Mouse (Mus musculus) midbrain, embryonic 16.5 days (tissue): ENCODE measurements around the gene Rplp2. TPM values are rescaled to one million over a fixed set of nuclear protein-coding genes. Genes with fewer than 3 reads are reported as not detected.
"Not testable (repeated sequence)": the region's sequence is repeated elsewhere in the genome, so short reads cannot be mapped to it uniquely, and the experiment has no call there.

Experiments
- ATAC-seq: fragments of 200-750 bp; cut with Nextera tagmentation; 2 replicates; pipeline ENCODE4 v1.8.0; 2017; ENCODE audit warnings: moderate TSS enrichment
- H3K27ac ChIP-seq: fragments of 300-500 bp; sonication (generic); 2 replicates; pipeline ENCODE4 v1.5.1; 2014; ENCODE audit warnings: mild to moderate bottlenecking, low read length, mixed read lengths
- H3K27me3 ChIP-seq: fragments of 300-500 bp; sonication (generic); 2 replicates; pipeline ENCODE4 v1.6.1; 2014; ENCODE audit warnings: low read depth, low read length, mixed read lengths; ENCODE audit not compliant: control insufficient read depth, insufficient read depth
- H3K36me3 ChIP-seq: fragments of 300-500 bp; sonication (generic); 2 replicates; pipeline ENCODE4 v1.6.1; 2014; ENCODE audit warnings: mild to moderate bottlenecking, low read length, moderate library complexity, mixed read lengths; ENCODE audit not compliant: control insufficient read depth, insufficient read depth
- H3K4me1 ChIP-seq: fragments of 300-500 bp; sonication (generic); 2 replicates; pipeline ENCODE4 v1.6.1; 2014; ENCODE audit warnings: mild to moderate bottlenecking, low read length, mixed read lengths; ENCODE audit not compliant: control insufficient read depth, insufficient read depth
- H3K4me2 ChIP-seq: fragments of 300-500 bp; sonication (generic); 2 replicates; pipeline ENCODE4 v1.6.1; 2014; ENCODE audit warnings: mild to moderate bottlenecking, low read length, mixed read lengths
- H3K4me3 ChIP-seq: fragments of 300-500 bp; sonication (generic); 2 replicates; pipeline ENCODE4 v1.5.1; 2014; ENCODE audit warnings: low read depth, mild to moderate bottlenecking, low read length, moderate library complexity, mixed read lengths
- H3K9ac ChIP-seq: fragments of 300-500 bp; sonication (generic); 2 replicates; pipeline ENCODE4 v1.6.1; 2014; ENCODE audit warnings: low read depth, low read length, mixed read lengths
- H3K9me3 ChIP-seq: fragments of 300-500 bp; sonication (generic); replicated peaks from 2 replicates; pipeline ENCODE4 v1.6.1; 2014; ENCODE audit warnings: mild to moderate bottlenecking, low read length, mixed read lengths; ENCODE audit not compliant: control insufficient read depth, poor library complexity, severe bottlenecking
- WGBS: fragments of 180-500 bp; shearing (Covaris S2); extraction: QIAGEN DNeasy Blood & Tissue Kit; methylation state at CpG from one replicate; pipeline ENCODE4 v1.1.7; 2014; 5-methylcytosine and 5-hydroxymethylcytosine counted together
- polyA plus RNA-seq: library from polyadenylated mRNA; unstranded; fragments of >200 nt; fragmentation: Nextera tagmentation; extraction: Ambion mirVana; gene quantifications from 2 replicates; pipeline ENCODE4 v1.2.1, GENCODE M21; 2015

Gene Rplp2
- polyA plus RNA-seq, 1 experiment from 2014 or later = 607 TPM

DNA sequence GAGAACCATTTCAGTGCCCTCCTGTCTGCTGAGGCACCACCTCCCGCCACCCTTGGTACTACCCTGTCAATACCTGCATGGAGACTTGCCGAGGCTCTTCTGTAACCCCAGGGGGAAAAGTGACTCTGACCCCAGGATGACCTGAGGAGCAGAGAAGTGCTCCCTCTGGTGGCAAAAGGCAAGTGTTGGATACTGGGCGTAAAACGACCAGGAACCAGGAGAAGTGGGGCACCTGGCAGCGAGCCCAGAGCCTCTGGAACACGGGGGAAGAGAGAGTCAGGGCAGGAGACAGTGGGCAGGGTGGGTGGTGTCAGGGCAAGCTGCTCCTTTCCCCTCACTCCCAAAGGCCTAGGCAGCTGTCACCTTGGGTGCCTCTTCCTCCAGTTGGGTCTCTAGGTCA is 6.6 kb upstream of the Rplp2 start:
- H3K4me1 ChIP-seq = peaks cover 15% of the 10 kb centered on the region
- no peaks in the 10 kb centered on the region for H3K36me3 ChIP-seq
- no peak for ATAC-seq
- no peak overlapping the region for H3K27ac ChIP-seq
- no peaks in the 10 kb centered on the region for H3K9me3 ChIP-seq
- 27% methylated on average over 6 of the region's 6 CpGs for WGBS
- H3K4me2 ChIP-seq = no peak overlapping the region
- no peak overlapping the region for H3K9ac ChIP-seq
- no peaks in the 10 kb centered on the region for H3K27me3 ChIP-seq
- H3K4me3 ChIP-seq = no peak overlapping the region

DNA sequence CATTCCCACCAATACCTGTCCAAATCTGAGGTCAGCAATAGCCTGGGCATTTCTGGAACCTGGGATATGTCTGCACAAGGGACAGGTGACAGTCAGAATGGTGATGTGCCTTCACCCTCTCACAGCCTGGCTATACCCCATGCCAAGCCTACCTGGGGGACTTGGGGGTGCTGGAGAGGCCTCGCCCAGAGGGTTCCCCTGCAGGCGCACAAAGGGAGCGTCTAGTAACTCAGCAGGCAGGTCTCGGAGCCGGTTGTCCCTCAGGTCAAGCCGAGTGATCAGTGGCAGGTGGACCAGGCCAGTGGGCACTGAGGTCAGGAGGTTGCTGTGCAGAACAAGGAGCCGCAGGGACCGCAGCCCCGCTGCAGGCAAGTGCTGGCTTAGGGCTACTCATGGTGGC is 5.7 kb upstream of the Rplp2 start:
- no peak overlapping the region for H3K4me2 ChIP-seq
- no peak for ATAC-seq
- WGBS = 92% methylated on average over 9 of the region's 9 CpGs
- H3K36me3 ChIP-seq = no peaks in the 10 kb centered on the region
- no peak overlapping the region for H3K4me3 ChIP-seq
- peaks cover 6% of the 10 kb centered on the region for H3K4me1 ChIP-seq
- H3K9me3 ChIP-seq = no peaks in the 10 kb centered on the region
- H3K9ac ChIP-seq = no peak overlapping the region
- H3K27ac ChIP-seq = no peak overlapping the region
- H3K27me3 ChIP-seq = no peaks in the 10 kb centered on the region

DNA sequence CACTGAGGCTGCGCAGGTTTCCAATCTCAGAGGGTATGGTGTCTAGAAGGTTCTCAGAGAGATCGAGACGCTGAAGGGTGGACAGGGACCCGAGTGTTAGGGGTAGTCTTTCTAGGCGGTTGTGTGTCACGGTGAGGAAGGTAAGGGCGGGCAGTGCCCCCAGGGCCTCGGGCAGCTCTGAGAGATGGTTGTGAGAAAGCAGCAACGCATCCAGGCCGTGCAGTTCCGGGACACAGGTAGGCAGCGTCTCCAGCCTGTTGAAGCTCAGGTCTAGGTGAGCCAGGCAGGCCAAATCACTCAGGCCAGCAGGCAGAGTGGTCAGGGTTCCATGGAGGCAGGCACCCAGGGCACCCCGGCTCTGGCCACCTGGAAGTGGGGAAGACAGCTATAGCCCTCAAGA is 5.0 kb upstream of the Rplp2 start:
- no peak overlapping the region for H3K4me3 ChIP-seq
- no peaks in the 10 kb centered on the region for H3K36me3 ChIP-seq
- H3K27ac ChIP-seq = no peak overlapping the region
- H3K9me3 ChIP-seq = no peaks in the 10 kb centered on the region
- H3K4me1 ChIP-seq = peaks cover 2% of the 10 kb centered on the region; the same call in 1 of the 2 replicates
- no peak overlapping the region for H3K9ac ChIP-seq
- 95% methylated on average over 13 of the region's 13 CpGs for WGBS
- no peak for ATAC-seq
- H3K4me2 ChIP-seq = 0 out of 2 replicates have a peak overlapping the region, but pooled peaks have one; percentile 6
- no peaks in the 10 kb centered on the region for H3K27me3 ChIP-seq

DNA sequence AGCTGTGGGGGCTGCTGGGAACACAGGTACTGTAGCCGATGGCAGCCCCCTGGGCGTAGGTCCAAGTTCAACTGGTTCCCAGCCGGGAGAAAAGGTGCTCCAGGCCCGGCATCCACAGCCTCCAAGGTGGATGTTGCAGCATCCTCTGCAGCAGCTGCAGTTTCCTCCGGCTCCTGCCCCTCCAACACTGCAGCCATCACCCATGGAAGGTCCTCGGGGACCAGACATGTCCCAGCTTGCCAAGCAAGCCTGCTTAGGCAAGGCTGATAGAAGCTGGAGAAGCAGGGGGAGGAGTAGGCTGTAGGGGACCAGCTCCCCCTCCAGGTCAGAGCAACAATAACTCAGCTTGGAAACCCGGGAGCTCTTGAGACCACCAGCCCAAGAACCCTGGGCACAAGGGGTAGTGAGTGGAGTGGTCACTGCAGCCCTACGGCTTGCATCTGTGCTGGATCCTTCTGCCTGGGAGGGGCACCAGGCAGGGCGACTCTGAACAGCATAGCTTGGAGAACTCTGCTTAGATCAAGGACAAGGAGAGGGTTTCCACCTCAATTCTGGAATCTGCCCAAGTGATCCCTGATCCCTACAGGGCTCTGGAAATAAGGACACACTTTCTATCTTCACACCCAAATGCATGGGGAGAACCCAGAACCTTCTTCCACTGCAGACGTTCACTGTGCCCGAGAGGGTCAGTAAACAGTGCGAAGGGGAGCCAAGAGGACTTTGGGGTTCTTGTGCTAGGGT is 3.9 kb upstream of the Rplp2 start:
- 30% methylated on average over 12 of the region's 12 CpGs for WGBS
- Histone ChIP-seq H3K27ac (no peak overlapping the region), H3K9me3 (no peaks in the 10 kb centered on the region)

DNA sequence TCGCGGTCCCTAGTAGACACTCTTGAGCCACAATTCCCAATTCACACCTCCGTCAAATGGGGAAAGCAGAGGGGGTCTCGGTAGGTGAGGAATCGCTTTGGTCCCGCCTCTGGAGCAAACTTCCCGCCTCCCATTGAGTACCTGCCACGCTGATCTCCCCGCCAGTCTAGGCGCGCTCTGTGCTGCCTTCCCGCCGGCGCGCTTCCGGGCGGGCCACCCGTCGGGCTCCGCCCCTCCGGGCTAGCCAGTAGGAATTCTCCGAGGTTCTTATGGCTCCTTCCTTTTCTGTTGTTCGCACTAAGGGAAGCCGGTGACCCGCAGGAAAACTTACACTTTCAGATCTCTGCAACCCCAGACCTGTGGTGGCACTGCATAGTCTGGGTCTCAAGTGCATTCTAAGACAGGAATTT is 3.3 kb upstream of the Rplp2 start, which contains the start of gene Pidd1:
Gene Pidd1 (minus strand): TSS at position 198 of the 410 bp plus-strand sequence.
- H3K4me3 ChIP-seq = peak within 1 kb of the TSS; percentile 32
- no peaks in the 10 kb centered on the region for H3K27me3 ChIP-seq
- H3K4me1 ChIP-seq = peaks cover 7% of the 10 kb centered on the region
- under 1% methylated on average over 25 of the region's 25 CpGs for WGBS
- no peak for ATAC-seq
- H3K9me3 ChIP-seq = no peaks in the 10 kb centered on the region
- no peak within 1 kb of the TSS for H3K27ac ChIP-seq
- no peaks in the 10 kb centered on the region; the same call in 1 of the 2 replicates for H3K36me3 ChIP-seq
- H3K9ac ChIP-seq = peak within 1 kb of the TSS; percentile 50
- H3K4me2 ChIP-seq = peak within 1 kb of the TSS; percentile 50

More for the DNA sequence above, 3.9 kb upstream of the Rplp2 start:
- no peaks in the 10 kb centered on the region for H3K27me3 ChIP-seq
- no peaks in the 10 kb centered on the region for H3K36me3 ChIP-seq
- peak overlapping the region; percentile 50 for H3K4me2 ChIP-seq
- H3K4me1 ChIP-seq = peaks cover 2% of the 10 kb centered on the region
- H3K9ac ChIP-seq = peak overlapping the region; percentile 50
- no peak for ATAC-seq
- H3K4me3 ChIP-seq = peak overlapping the region; percentile 32

DNA sequence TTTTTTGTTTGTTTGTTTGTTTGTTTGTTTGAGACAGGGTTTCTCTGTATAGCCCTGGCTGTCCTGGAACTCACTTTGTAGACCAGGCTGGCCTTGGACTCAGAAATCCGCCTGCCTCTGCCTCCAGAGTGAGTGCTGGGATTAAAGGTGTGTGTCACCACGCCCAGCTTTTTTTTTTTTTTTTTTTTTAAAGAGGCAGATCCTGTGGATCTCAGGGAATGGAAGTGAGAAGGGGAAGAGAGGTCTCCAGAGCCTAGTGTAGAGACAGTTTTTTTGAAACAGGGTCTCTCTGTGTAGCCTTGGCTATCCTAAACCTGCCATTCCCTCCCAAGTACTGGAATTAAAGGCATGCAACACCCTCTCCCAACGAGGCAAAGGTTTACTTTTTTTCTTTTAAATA is 796 bp upstream of the Rplp2 start:
- not testable (repeated sequence) for H3K27me3 ChIP-seq, H3K4me3 ChIP-seq, H3K27ac ChIP-seq, ATAC-seq, H3K36me3 ChIP-seq, H3K9ac ChIP-seq, H3K9me3 ChIP-seq
- Histone ChIP-seq H3K4me1 (peaks cover 13% of the 10 kb centered on the region), H3K4me2 (peak overlapping the region; percentile 60)
- 73% methylated on average over 3 of the region's 3 CpGs for WGBS

DNA sequence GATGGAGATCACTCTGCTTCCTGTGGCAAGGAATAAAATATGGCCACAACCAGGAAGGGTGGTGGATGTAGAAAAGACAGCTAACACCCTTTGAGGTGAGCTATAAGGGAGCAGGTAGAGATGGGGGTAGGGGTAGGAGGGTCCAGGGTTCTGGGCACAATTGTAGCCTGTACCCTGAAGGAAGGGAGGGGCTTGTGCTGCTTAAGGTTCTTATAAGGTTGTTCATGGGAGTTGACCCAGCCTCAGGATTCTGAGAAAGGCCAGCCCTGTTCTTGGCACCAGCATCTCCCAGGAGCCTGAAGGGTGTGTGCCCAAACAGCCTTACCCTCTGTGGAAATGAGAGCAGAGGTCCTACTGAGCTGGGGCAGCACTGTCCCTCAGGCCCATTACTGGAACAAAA is 4.8 kb downstream of the Rplp2 start:
- peaks cover 14% of the 10 kb centered on the region; the same call in 1 of the 2 replicates for H3K36me3 ChIP-seq
- no peak overlapping the region for H3K9ac ChIP-seq
- H3K9me3 ChIP-seq = no peaks in the 10 kb centered on the region
- H3K27me3 ChIP-seq = no peaks in the 10 kb centered on the region
- no peak overlapping the region for H3K27ac ChIP-seq
- no peak overlapping the region for H3K4me2 ChIP-seq
- H3K4me1 ChIP-seq = peaks cover 23% of the 10 kb centered on the region
- H3K4me3 ChIP-seq = no peak overlapping the region
- no peak for ATAC-seq

DNA sequence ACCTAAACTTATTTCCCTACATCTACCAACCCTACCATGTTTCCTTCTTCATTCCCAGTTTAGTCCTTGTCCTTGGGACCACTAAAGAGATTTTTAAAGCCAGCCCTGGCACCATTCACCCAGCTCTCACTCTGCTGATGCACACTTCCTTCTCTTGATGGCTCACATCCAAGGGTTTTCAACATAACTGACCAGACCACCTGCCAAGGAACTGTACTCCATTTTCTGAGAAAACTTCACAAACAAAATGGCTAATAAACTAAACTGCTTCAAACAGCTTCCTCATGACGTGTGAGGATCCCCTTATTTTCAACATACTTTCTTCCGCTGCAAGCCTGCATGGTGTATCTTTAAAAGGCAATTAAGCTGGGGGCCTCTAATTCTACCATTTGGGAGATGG is 6.5 kb downstream of the Rplp2 start:
- 83% methylated on average over 2 of the region's 2 CpGs for WGBS
- Histone ChIP-seq H3K36me3 (peaks cover 16% of the 10 kb centered on the region), H3K4me2 (no peak overlapping the region), H3K27ac (no peak overlapping the region), H3K9me3 (no peaks in the 10 kb centered on the region), H3K4me3 (no peak overlapping the region), H3K4me1 (peaks cover 17% of the 10 kb centered on the region), H3K9ac (no peak overlapping the region), H3K27me3 (no peaks in the 10 kb centered on the region)
- no peak for ATAC-seq

DNA sequence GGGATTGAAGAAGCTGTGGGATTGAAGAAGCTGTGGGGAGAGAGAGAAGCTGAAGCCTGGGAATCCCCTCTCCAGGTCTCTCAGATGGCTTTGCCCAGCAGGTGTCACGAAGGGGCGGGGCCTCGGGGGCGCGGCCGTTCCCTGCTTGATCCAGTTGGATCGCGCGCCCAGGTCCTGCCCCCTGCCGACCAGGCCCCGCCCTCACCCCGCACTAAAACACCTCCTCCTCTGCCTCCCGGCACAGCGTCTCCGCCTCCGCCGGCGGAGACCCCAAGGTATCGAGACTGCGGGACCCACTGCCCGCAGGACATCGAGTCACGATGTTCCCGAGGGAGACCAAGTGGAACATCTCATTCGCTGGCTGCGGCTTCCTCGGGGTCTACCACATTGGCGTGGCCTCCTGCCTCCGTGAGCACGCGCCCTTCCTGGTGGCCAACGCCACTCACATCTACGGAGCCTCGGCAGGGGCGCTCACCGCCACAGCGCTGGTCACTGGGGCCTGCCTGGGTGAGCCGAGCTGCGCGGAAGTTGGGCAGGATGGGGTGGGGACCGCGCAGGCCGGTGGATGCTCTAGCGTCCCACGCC is 7.9 kb downstream of the Rplp2 start, which contains the start of gene Pnpla2:
Gene Pnpla2 (plus strand): TSS at position 232 of the 585 bp plus-strand sequence.
- Histone ChIP-seq H3K36me3 (peaks cover 17% of the 10 kb centered on the region), H3K9ac (peak within 1 kb of the TSS; percentile 78), H3K27me3 (peaks cover 2% of the 10 kb centered on the region), H3K4me1 (peaks cover 10% of the 10 kb centered on the region), H3K4me3 (peak within 1 kb of the TSS; percentile 76), H3K4me2 (peak within 1 kb of the TSS; percentile 74), H3K9me3 (no peaks in the 10 kb centered on the region), H3K27ac (peak within 1 kb of the TSS; percentile 65)
- ATAC-seq = peak; percentile 79
- WGBS = under 1% methylated on average over 40 of the region's 45 CpGs
